Mouse (Mus musculus): ENCODE data around the gene Gm379. TPM values are rescaled to one million over a fixed set of nuclear protein-coding genes. Genes with fewer than 3 reads are reported as not detected.

Gm379 gene
- not detected in 2 replicates for polyA plus RNA-seq (2015; fragmentation: Nextera tagmentation; extraction: Ambion mirVana)

GRCm38 (mm10) chrX:108664885-108665284, at the start of gene Gm379:
Gene Gm379 (minus strand): TSS chrX:108664891.

Other genes starting within 250 kb of the Gm379 start
- gene Brwd3, start 169.5 kb upstream of the Gm379 start, polyA plus RNA-seq (2015; fragmentation: Nextera tagmentation; extraction: Ambion mirVana) = 2.1 TPM in 2 replicates